Mouse (Mus musculus) inflammation-experienced regulatory T-cells (primary cell): ENCODE data around the gene Awat2. TPM values are rescaled to one million over a fixed set of nuclear protein-coding genes. Genes with fewer than 3 reads are reported as not detected.

Source experiments
- polyA plus RNA-seq, 2 experiments: library from polyadenylated mRNA; unstranded; fragments of 100-300 nt; shearing (Covaris generic); gene quantifications; one replicate each; pipeline ENCODE4 v1.2.1; 2017

Awat2 gene
- under 1 TPM in 1 of 2 experiments, not detected in 1; 0.23 TPM for polyA plus RNA-seq

DNA sequence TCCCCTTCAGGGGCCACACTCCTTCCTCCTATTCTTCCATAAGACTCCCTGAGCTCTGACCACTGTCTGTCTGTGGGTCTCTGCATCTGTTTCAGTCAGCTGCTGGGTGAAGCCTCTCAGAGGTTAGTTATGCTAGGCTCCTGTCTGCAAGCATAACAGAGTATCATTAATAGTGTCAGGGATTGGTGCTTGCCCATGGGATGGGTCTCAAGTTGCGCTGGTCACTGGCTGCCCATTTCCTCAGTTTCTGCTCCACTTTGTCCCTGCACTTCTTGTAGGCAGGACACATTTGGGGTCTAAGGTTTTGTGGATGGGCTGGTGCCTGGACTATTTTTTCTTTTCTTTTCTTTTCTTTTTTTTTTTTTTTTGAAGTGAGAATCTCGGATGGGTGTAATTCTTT is at the start of gene Awat2:
TSS of gene Awat2 (minus strand) at position 101 of the 400 bp plus-strand sequence.

DNA sequence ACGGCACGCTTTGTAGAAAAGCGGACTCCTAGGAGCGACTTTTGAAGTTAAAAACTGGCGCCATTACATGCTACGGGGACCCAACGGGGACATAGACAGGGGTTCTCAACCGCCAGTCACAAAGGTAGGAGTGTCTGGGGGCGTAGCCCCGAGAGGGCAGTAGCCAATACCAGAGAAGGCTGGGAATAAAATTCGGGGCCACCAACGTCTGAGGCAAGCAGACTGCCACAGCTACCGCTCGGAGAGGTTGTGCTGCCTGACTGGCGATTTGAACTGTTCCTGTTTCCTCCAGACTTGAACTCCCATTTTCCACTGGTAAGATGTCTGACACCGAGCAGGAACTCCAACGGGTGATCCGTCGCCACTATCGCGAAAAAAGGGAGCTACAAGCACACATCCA is 13.8 kb downstream of the Awat2 start, which contains the start of gene Otud6a:
TSS of gene Otud6a (plus strand) at position 321 of the 400 bp plus-strand sequence.

Other genes starting within 250 kb of the Awat2 start
- not detected for gene Otud6a, start 13.7 kb downstream of the Awat2 start, polyA plus RNA-seq
- gene Igbp1, start 51.6 kb upstream of the Awat2 start, polyA plus RNA-seq, result 10 to 100 TPM; 31.0 to 31.6 TPM
- gene Dgat2l6, start 82.1 kb upstream of the Awat2 start, polyA plus RNA-seq, result under 1 TPM; 0.07 to 0.22 TPM
- not detected for gene Awat1, start 129.5 kb upstream of the Awat2 start, polyA plus RNA-seq
- under 1 TPM; 0.11 to 0.21 TPM for gene P2ry4, start 152.2 kb upstream of the Awat2 start, polyA plus RNA-seq
- under 1 TPM; 0.19 to 0.34 TPM for gene Arr3, start 162.8 kb upstream of the Awat2 start, polyA plus RNA-seq
- gene Kif4, start 183.0 kb upstream of the Awat2 start, polyA plus RNA-seq, result 1 to 10 TPM in 1 of 2 experiments, under 1 TPM in 1; 0.77 to 1.1 TPM
- gene Pdzd11, start 183.9 kb upstream of the Awat2 start, polyA plus RNA-seq, result 10 to 100 TPM; 37.6 to 49.3 TPM